8 mouse cellular contexts compared by ENCODE assay signal in the genomic region with DNA sequence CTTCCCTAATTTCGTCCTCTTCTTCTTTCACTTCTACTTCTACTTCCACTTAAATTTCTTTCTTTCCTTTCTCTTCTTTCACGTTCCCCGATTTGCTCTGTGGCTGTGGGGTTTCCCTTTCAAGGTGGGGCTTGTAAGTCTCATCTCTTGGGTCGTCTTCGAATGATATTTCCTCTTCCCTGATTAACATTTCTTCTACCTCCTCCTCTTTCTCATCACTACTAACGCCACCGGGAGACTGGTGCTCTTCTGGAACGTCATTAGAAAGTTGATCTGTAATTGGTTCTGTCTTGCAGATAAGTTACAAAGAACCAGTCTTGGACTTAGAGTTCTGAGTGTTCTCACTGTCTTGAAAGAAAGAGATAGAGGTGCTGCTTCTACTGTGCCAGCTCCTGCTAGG. TPM values are rescaled to one million over a fixed set of nuclear protein-coding genes. Genes with fewer than 3 reads are reported as not detected.
DNase-seq lines count a peak whose midpoint lies in the region; ATAC-seq and TF ChIP-seq lines count a peak whose summit lies in the region.

No protein-coding gene starts in this region.

- H3K27ac ChIP-seq in heart, adult 2 months, result no peak overlapping the region
- H3K27ac ChIP-seq in hindbrain, embryonic 12.5 days, result no peak overlapping the region

- WGBS in heart, adult 2 months, result 19% methylated on average over 8 of the region's 8 CpGs
- 17% methylated on average over 8 of the region's 8 CpGs for WGBS in hindbrain, embryonic 12.5 days

- H3K9me3 ChIP-seq in hindbrain, embryonic 12.5 days (replicated peaks), result no peaks in the 10 kb centered on the region

- H3K4me1 ChIP-seq in heart, adult 2 months (ENCODE audit: control insufficient read depth, insufficient read depth, low read length), result no peaks in the 10 kb centered on the region
- H3K4me1 ChIP-seq in hindbrain, embryonic 12.5 days, result no peaks in the 10 kb centered on the region

- peak overlapping the region; percentile 43 for H3K4me3 ChIP-seq in heart, adult 2 months
- peak overlapping the region; percentile 50 for H3K4me3 ChIP-seq in hindbrain, embryonic 12.5 days

- H3K79me2 ChIP-seq in heart, adult 2 months (replicated peaks; ENCODE audit: control insufficient read depth, insufficient read depth, low read length), result no peaks in the 10 kb centered on the region

- peaks cover 3% of the 10 kb centered on the region; the same call in 1 of the 2 replicates for H3K27me3 ChIP-seq in heart, adult 2 months (ENCODE audit: control insufficient read depth, insufficient read depth, low read length)
- H3K27me3 ChIP-seq in hindbrain, embryonic 12.5 days, result peaks cover 18% of the 10 kb centered on the region

- ATAC-seq in hindbrain, embryonic 12.5 days (ENCODE audit: low FRiP score), result no peak
- peak; percentile 25; the same call in 1 of the 2 replicates for ATAC-seq in megakaryocyte-erythroid progenitor cell, adult 5-6 weeks (replicated peaks; ENCODE audit: low FRiP score, low TSS enrichment, poor library complexity, severe bottlenecking)

- no peak for TF ChIP-seq CTCF in heart, adult 2 months (IDR thresholded peaks at IDR 0.05)

- no peak for TF ChIP-seq POLR2A in heart, adult 2 months (IDR thresholded peaks at IDR 0.05; ENCODE audit: insufficient read depth, low read depth, low read length)

- H3K9ac ChIP-seq in heart, adult 2 months (ENCODE audit: low read depth, low read length), result no peak overlapping the region
- H3K9ac ChIP-seq in hindbrain, embryonic 12.5 days, result peak overlapping the region; percentile 62

- H3K36me3 ChIP-seq in heart, adult 2 months (ENCODE audit: control insufficient read depth, insufficient read depth, low read length), result no peaks in the 10 kb centered on the region
- no peaks in the 10 kb centered on the region for H3K36me3 ChIP-seq in hindbrain, embryonic 12.5 days

- peak overlapping the region; percentile 89 for H3K4me2 ChIP-seq in hindbrain, embryonic 12.5 days (replicated peaks)

- intact Hi-C loops in heart, adult 2 months (cut with DNase I), result no loop called here

- no peak for DNase-seq in heart, adult 2 months
- no peak for DNase-seq in heart, postnatal 4 days
- DNase-seq in MEL-GATA-1-ER (ENCODE audit: extremely low read depth, low read depth), result peak; percentile 31
- DNase-seq in adrenal gland, adult 18-20 months (ENCODE audit: low spot score in 2 of 2), result no peak
- no peak for DNase-seq in urinary bladder, adult 2 months (ENCODE audit: low spot score)
- no peak for DNase-seq in T-cell, adult 2 months (ENCODE audit: low spot score)

- TF ChIP-seq EP300 in heart, adult 2 months (IDR thresholded peaks at IDR 0.05; ENCODE audit: insufficient read depth, low read depth, low read length), result no peak

RNA-seq across cellular contexts. Expression of a gene that starts 8.8 kb away (rescaled TPM):
- 10 to 100 TPM; 13.9 to 16.4 TPM for total RNA-seq in heart, adult 2 months (2021)
- 9.2 and 13.1 TPM in 2 replicates for polyA plus RNA-seq in heart, adult 2 months (2012; rRNA removed)
- 10 to 100 TPM; 19.5 to 21.7 TPM for total RNA-seq in heart, postnatal 4 days (2021)
- polyA plus RNA-seq in hindbrain, embryonic 12.5 days (2016; fragmentation: Nextera tagmentation; extraction: Ambion mirVana), result 66.6 and 67.4 TPM in 2 replicates
- 59.7 and 79.5 TPM in 2 replicates for total RNA-seq in megakaryocyte-erythroid progenitor cell, adult 5-6 weeks (2014; fragmentation: Nextera tagmentation)
- 142 and 152 TPM in 2 replicates for total RNA-seq in megakaryocyte-erythroid progenitor cell, adult 5-6 weeks (2017)
- 10 to 100 TPM; 29.3 to 37.7 TPM for total RNA-seq in adrenal gland, adult 18-20 months (2021)
- polyA plus RNA-seq in urinary bladder, adult 2 months (2012; rRNA removed), result 23.2 and 23.8 TPM in 2 replicates

RNA-seq across cellular contexts. Expression of a gene that starts 28.2 kb away (rescaled TPM):
- total RNA-seq in heart, adult 2 months (2021), result 1 to 10 TPM; 1.3 to 1.7 TPM
- 1.4 and 1.8 TPM in 2 replicates for polyA plus RNA-seq in heart, adult 2 months (2012; rRNA removed)
- 1 to 10 TPM; 2.7 to 3.3 TPM for total RNA-seq in heart, postnatal 4 days (2021)
- 3.1 and 3.5 TPM in 2 replicates for polyA plus RNA-seq in hindbrain, embryonic 12.5 days (2016; fragmentation: Nextera tagmentation; extraction: Ambion mirVana)
- total RNA-seq in megakaryocyte-erythroid progenitor cell, adult 5-6 weeks (2014; fragmentation: Nextera tagmentation), result 3.0 and 9.8 TPM in 2 replicates
- total RNA-seq in megakaryocyte-erythroid progenitor cell, adult 5-6 weeks (2017), result 0.91 and 1.3 TPM in 2 replicates
- 1 to 10 TPM; 3.7 to 4.1 TPM for total RNA-seq in adrenal gland, adult 18-20 months (2021)
- polyA plus RNA-seq in urinary bladder, adult 2 months (2012; rRNA removed), result 5.6 and 5.7 TPM in 2 replicates

RNA-seq across cellular contexts. Expression of a gene that starts 36.3 kb away (rescaled TPM):
- 10 to 100 TPM in 1 of 2 experiments, 1 to 10 TPM in 1; 9.6 to 10.9 TPM for total RNA-seq in heart, adult 2 months (2021)
- 20.4 and 29.5 TPM in 2 replicates for polyA plus RNA-seq in heart, adult 2 months (2012; rRNA removed)
- total RNA-seq in heart, postnatal 4 days (2021), result 10 to 100 TPM; 17.2 to 18.0 TPM
- polyA plus RNA-seq in hindbrain, embryonic 12.5 days (2016; fragmentation: Nextera tagmentation; extraction: Ambion mirVana), result 55.2 and 60.4 TPM in 2 replicates
- 52.9 and 80.9 TPM in 2 replicates for total RNA-seq in megakaryocyte-erythroid progenitor cell, adult 5-6 weeks (2014; fragmentation: Nextera tagmentation)
- total RNA-seq in megakaryocyte-erythroid progenitor cell, adult 5-6 weeks (2017), result 58.9 and 68.9 TPM in 2 replicates
- 10 to 100 TPM; 24.2 to 31.8 TPM for total RNA-seq in adrenal gland, adult 18-20 months (2021)
- 29.3 and 32.4 TPM in 2 replicates for polyA plus RNA-seq in urinary bladder, adult 2 months (2012; rRNA removed)

RNA-seq across cellular contexts. Expression of a gene that starts 36.4 kb away (rescaled TPM):
- total RNA-seq in heart, adult 2 months (2021), result 100 to 1,000 TPM; 109 to 125 TPM
- 93.1 and 161 TPM in 2 replicates for polyA plus RNA-seq in heart, adult 2 months (2012; rRNA removed)
- 100 to 1,000 TPM; 141 to 145 TPM for total RNA-seq in heart, postnatal 4 days (2021)
- 219 and 233 TPM in 2 replicates for polyA plus RNA-seq in hindbrain, embryonic 12.5 days (2016; fragmentation: Nextera tagmentation; extraction: Ambion mirVana)
- total RNA-seq in megakaryocyte-erythroid progenitor cell, adult 5-6 weeks (2014; fragmentation: Nextera tagmentation), result 161 and 162 TPM in 2 replicates
- total RNA-seq in megakaryocyte-erythroid progenitor cell, adult 5-6 weeks (2017), result 154 and 171 TPM in 2 replicates
- total RNA-seq in adrenal gland, adult 18-20 months (2021), result 100 to 1,000 TPM; 166 to 169 TPM
- 145 and 185 TPM in 2 replicates for polyA plus RNA-seq in urinary bladder, adult 2 months (2012; rRNA removed)
